Mouse (Mus musculus) kidney, embryonic 15.5 days (tissue): ENCODE measurements around the gene Mucl3. TPM values are rescaled to one million over a fixed set of nuclear protein-coding genes. Genes with fewer than 3 reads are reported as not detected.

Experiments used
- ATAC-seq: fragments of 200-750 bp; cut with Nextera tagmentation; replicated peaks from 2 replicates; pipeline ENCODE4 v1.8.0; 2017; ENCODE audit warnings: moderate TSS enrichment; ENCODE audit not compliant: low FRiP score
- H3K27ac ChIP-seq: fragments of 300-500 bp; sonication (generic); 2 replicates; pipeline ENCODE4 v1.5.1; 2015; ENCODE audit warnings: mild to moderate bottlenecking, inconsistent platforms
- H3K27me3 ChIP-seq: fragments of 300-500 bp; sonication (generic); 2 replicates; pipeline ENCODE4 v1.6.1; 2015; ENCODE audit warnings: inconsistent platforms
- H3K36me3 ChIP-seq: fragments of 300-500 bp; sonication (generic); 2 replicates; pipeline ENCODE4 v1.6.1; 2015; ENCODE audit warnings: inconsistent platforms
- H3K4me1 ChIP-seq: fragments of 300-500 bp; sonication (generic); 2 replicates; pipeline ENCODE4 v1.6.1; 2015; ENCODE audit warnings: inconsistent platforms
- H3K4me2 ChIP-seq: fragments of 300-500 bp; sonication (generic); 2 replicates; pipeline ENCODE4 v1.6.1; 2015; ENCODE audit warnings: moderate library complexity, mild to moderate bottlenecking, inconsistent platforms
- H3K4me3 ChIP-seq: fragments of 300-500 bp; sonication (generic); replicated peaks from 2 replicates; pipeline ENCODE4 v1.5.1; 2015; ENCODE audit warnings: mild to moderate bottlenecking, inconsistent platforms
- H3K9ac ChIP-seq: fragments of 300-500 bp; sonication (generic); 2 replicates; pipeline ENCODE4 v1.6.1; 2015; ENCODE audit warnings: mild to moderate bottlenecking, inconsistent platforms
- H3K9me3 ChIP-seq: fragments of 300-500 bp; sonication (generic); replicated peaks from 2 replicates; pipeline ENCODE4 v1.6.1; 2016; ENCODE audit warnings: inconsistent platforms
- WGBS: fragments of 180-500 bp; shearing (Covaris S2); methylation state at CpG from one replicate; pipeline ENCODE4 v1.1.7; 2015; ENCODE audit warnings: mixed read lengths; 5-methylcytosine and 5-hydroxymethylcytosine counted together
- polyA plus RNA-seq: library from polyadenylated mRNA; unstranded; fragments of >200 nt; fragmentation: Nextera tagmentation; extraction: Ambion mirVana; gene quantifications from 2 replicates; pipeline ENCODE4 v1.2.1, GENCODE M21; 2015

Mucl3 gene
- polyA plus RNA-seq, 1 experiment from 2014 or later, result 0.26 TPM

- H3K9ac ChIP-seq, result no peak overlapping the region
- no peak overlapping the region for H3K4me2 ChIP-seq
- WGBS, result 92% methylated on average over 9 of the region's 9 CpGs
- H3K27ac ChIP-seq, result no peak overlapping the region
- no peaks in the 10 kb centered on the region for H3K27me3 ChIP-seq
- H3K9me3 ChIP-seq, result no peaks in the 10 kb centered on the region
- peaks cover 28% of the 10 kb centered on the region; the same call in 1 of the 2 replicates for H3K36me3 ChIP-seq
- ATAC-seq, result no peak
- H3K4me1 ChIP-seq, result peaks cover 32% of the 10 kb centered on the region
- no peak overlapping the region for H3K4me3 ChIP-seq
These were observed 26.2 kb upstream of the Mucl3 start for GRCm38 (mm10) chr17:35669731-35670130.

- peaks cover 47% of the 10 kb centered on the region for H3K36me3 ChIP-seq
- WGBS, result under 1% methylated on average over 61 of the region's 61 CpGs
- no peaks in the 10 kb centered on the region for H3K9me3 ChIP-seq
- H3K27ac ChIP-seq, result peak within 1 kb of the TSS; percentile 90
- H3K9ac ChIP-seq, result peak within 1 kb of the TSS; percentile 88
- H3K4me3 ChIP-seq, result peak within 1 kb of the TSS; percentile 82
- peak; percentile 84 for ATAC-seq
- H3K4me1 ChIP-seq, result peaks cover 24% of the 10 kb centered on the region
- no peaks in the 10 kb centered on the region for H3K27me3 ChIP-seq
- H3K4me2 ChIP-seq, result peak within 1 kb of the TSS; percentile 91
These were observed 24.0 kb upstream of the Mucl3 start, which contains the start of gene Vars2 for GRCm38 (mm10) chr17:35667334-35668065. Vars2 (minus strand) TSS chr17:35667592.

DNA sequence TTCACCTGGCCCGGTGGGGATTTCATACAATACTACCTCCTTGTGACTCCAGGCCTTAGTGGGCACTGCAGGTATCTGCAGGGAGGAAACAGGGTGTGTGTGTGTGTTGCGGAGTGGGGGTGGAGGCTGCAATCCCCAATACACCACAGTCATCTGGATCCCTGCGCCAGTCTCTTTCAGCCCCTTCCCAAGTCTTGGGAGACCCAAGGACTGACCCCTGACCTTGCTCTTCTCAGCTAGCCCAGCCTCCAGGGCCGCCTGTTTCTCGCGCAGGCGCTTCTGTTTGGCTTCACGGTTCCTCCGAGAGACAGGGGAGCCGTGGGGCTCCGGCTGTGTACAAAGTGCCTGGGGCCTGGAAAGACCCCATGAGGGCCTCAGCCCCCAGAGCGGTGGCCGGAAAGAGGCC lies 23.4 kb upstream of the Mucl3 start:
- Histone ChIP-seq H3K4me2 (peak overlapping the region; percentile 91), H3K36me3 (peaks cover 49% of the 10 kb centered on the region), H3K4me3 (peak overlapping the region; percentile 82), H3K9me3 (no peaks in the 10 kb centered on the region), H3K9ac (peak overlapping the region; percentile 88), H3K27ac (peak overlapping the region; percentile 90), H3K4me1 (peaks cover 21% of the 10 kb centered on the region), H3K27me3 (no peaks in the 10 kb centered on the region)
- peak; percentile 70 for ATAC-seq
- WGBS, result 1% methylated on average over 13 of the region's 13 CpGs

- peak overlapping the region; percentile 14; the same call in 1 of the 2 replicates for H3K4me2 ChIP-seq
These were observed 22.5 kb upstream of the Mucl3 start for GRCm38 (mm10) chr17:35665957-35666515.

DNA sequence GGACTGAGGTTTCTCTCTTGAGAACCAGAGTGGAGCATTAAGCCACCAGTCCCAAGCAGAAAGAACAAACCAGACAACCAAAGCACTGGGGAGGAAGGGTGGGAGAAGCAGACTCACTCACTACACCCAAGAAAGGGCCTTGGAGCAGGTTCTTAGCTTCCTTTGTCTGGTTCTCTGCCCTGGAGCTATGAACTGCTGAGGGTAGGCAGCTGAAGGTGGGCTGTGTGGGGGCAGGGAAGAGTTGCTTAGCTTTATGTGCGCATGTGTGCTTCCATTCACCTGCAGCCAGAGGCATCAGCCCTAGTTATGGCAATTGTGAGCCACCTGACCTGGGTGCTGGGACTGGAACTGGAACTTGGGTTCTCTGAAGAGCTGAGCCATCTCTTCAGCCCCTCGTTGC lies 9.6 kb upstream of the Mucl3 start:
- 86% methylated on average over 2 of the region's 2 CpGs for WGBS
- Histone ChIP-seq H3K4me1 (peaks cover 26% of the 10 kb centered on the region), H3K4me3 (no peak overlapping the region), H3K9ac (no peak overlapping the region), H3K9me3 (no peaks in the 10 kb centered on the region), H3K27me3 (no peaks in the 10 kb centered on the region), H3K36me3 (peaks cover 35% of the 10 kb centered on the region), H3K4me2 (no peak overlapping the region), H3K27ac (peak overlapping the region; percentile 59)
- no peak for ATAC-seq

More at GRCm38 (mm10) chr17:35665957-35666515, 22.5 kb upstream of the Mucl3 start:
- H3K27ac ChIP-seq, result no peak overlapping the region
- no peaks in the 10 kb centered on the region for H3K9me3 ChIP-seq
- H3K9ac ChIP-seq, result peak overlapping the region; percentile 17; the same call in 1 of the 2 replicates
- H3K36me3 ChIP-seq, result peaks cover 55% of the 10 kb centered on the region
- no peaks in the 10 kb centered on the region for H3K27me3 ChIP-seq
- ATAC-seq, result peak; percentile 18; the same call in 1 of the 2 replicates
- peak overlapping the region; percentile 82; the same call in 1 of the 2 replicates for H3K4me3 ChIP-seq
- peaks cover 21% of the 10 kb centered on the region for H3K4me1 ChIP-seq
- 77% methylated on average over 17 of the region's 17 CpGs for WGBS

- Histone ChIP-seq H3K36me3 (no peaks in the 10 kb centered on the region), H3K27ac (peak overlapping the region; percentile 85), H3K4me1 (peaks cover 26% of the 10 kb centered on the region), H3K9ac (no peak overlapping the region), H3K27me3 (no peaks in the 10 kb centered on the region), H3K9me3 (no peaks in the 10 kb centered on the region), H3K4me2 (no peak overlapping the region), H3K4me3 (no peak overlapping the region)
- WGBS, result 53% methylated on average over 2 of the region's 2 CpGs
- peak; percentile 69 for ATAC-seq
These were observed 5.9 kb upstream of the Mucl3 start for GRCm38 (mm10) chr17:35649429-35649828.

DNA sequence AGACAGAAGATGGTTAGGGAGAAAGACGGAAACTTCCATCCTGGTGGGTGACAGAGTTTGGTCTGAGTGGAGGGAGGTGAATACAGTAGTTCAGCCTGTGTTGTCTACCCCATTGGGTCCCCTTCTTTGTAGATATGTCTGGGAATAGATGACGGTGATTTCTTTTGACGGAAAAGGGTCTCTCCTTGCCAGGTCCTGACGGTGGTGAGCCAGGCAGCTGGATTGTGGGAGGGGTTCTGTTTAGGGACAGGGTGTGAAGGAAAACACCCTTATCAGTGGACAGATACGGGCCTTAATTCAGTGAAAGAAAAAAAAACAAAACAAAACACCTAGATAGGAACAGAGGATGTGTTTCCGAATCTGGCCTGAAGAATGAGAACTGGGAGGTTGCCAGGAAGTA lies 4.1 kb downstream of the Mucl3 start:
- Histone ChIP-seq H3K4me3 (no peak overlapping the region), H3K27me3 (0 out of 2 replicates have a peak, but pooled peaks cover 12% of the 10 kb centered on the region), H3K4me2 (0 out of 2 replicates have a peak overlapping the region, but pooled peaks have one; percentile 32), H3K4me1 (0 out of 2 replicates have a peak, but pooled peaks cover 3% of the 10 kb centered on the region), H3K9me3 (no peaks in the 10 kb centered on the region), H3K36me3 (no peaks in the 10 kb centered on the region), H3K27ac (peak overlapping the region; percentile 29; the same call in 1 of the 2 replicates), H3K9ac (no peak overlapping the region)
- 72% methylated on average over 6 of the region's 6 CpGs for WGBS
- no peak for ATAC-seq

GRCm38 (mm10) chr17:35638475-35639190 lies 4.9 kb downstream of the Mucl3 start:
- H3K27me3 ChIP-seq, result 0 out of 2 replicates have a peak, but pooled peaks cover 12% of the 10 kb centered on the region
- no peaks in the 10 kb centered on the region for H3K36me3 ChIP-seq
- peaks cover 8% of the 10 kb centered on the region; the same call in 1 of the 2 replicates for H3K4me1 ChIP-seq
- peak; percentile 63 for ATAC-seq
- H3K27ac ChIP-seq, result peak overlapping the region; percentile 29
- peak overlapping the region; percentile 50 for H3K4me2 ChIP-seq
- 23% methylated on average over 14 of the region's 14 CpGs for WGBS
- H3K9ac ChIP-seq, result no peak overlapping the region
- no peaks in the 10 kb centered on the region for H3K9me3 ChIP-seq
- no peak overlapping the region for H3K4me3 ChIP-seq

- 52% methylated on average over 5 of the region's 5 CpGs for WGBS
- H3K4me2 ChIP-seq, result no peak overlapping the region; the same call in 1 of the 2 replicates
- no peak overlapping the region for H3K4me3 ChIP-seq
- H3K9ac ChIP-seq, result no peak overlapping the region
- no peaks in the 10 kb centered on the region for H3K36me3 ChIP-seq
- 0 out of 2 replicates have a peak, but pooled peaks cover 12% of the 10 kb centered on the region for H3K27me3 ChIP-seq
- H3K9me3 ChIP-seq, result no peaks in the 10 kb centered on the region
- ATAC-seq, result no peak; the same call in 1 of the 2 replicates
- no peak overlapping the region for H3K27ac ChIP-seq
- peaks cover 8% of the 10 kb centered on the region; the same call in 1 of the 2 replicates for H3K4me1 ChIP-seq
These were observed 7.1 kb downstream of the Mucl3 start for GRCm38 (mm10) chr17:35636363-35636762.

DNA sequence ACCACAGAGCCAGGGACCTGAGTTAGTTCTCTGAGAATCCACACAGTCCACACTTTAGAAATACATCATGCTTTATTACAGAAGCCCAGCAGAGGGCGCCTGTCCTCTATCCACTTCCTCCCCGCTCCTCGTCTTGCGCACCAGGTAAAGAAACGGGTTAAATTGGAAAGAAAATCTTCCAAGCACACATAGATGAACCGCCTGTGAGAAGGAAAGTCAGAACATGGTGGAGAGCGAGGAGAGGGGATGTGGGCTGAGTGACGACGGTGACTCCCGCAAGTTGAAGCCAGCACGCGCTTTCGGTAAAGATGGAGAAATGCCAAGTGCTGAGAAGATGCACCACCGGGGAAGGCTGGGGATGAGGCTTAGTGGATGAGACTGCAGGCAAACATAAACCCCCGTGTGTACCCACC lies 7.8 kb downstream of the Mucl3 start:
- 0 out of 2 replicates have a peak, but pooled peaks cover 12% of the 10 kb centered on the region for H3K27me3 ChIP-seq
- H3K27ac ChIP-seq, result no peak overlapping the region
- H3K4me2 ChIP-seq, result peak overlapping the region; percentile 74
- WGBS, result 1% methylated on average over 15 of the region's 15 CpGs
- no peaks in the 10 kb centered on the region for H3K36me3 ChIP-seq
- no peaks in the 10 kb centered on the region for H3K9me3 ChIP-seq
- peak overlapping the region; percentile 9; the same call in 1 of the 2 replicates for H3K9ac ChIP-seq
- H3K4me3 ChIP-seq, result peak overlapping the region; percentile 42
- peak; percentile 23 for ATAC-seq
- peaks cover 8% of the 10 kb centered on the region; the same call in 1 of the 2 replicates for H3K4me1 ChIP-seq

- Histone ChIP-seq H3K4me1 (peaks cover 8% of the 10 kb centered on the region; the same call in 1 of the 2 replicates), H3K4me3 (no peak overlapping the region), H3K27ac (no peak overlapping the region), H3K9ac (no peak overlapping the region), H3K4me2 (no peak overlapping the region), H3K27me3 (0 out of 2 replicates have a peak, but pooled peaks cover 12% of the 10 kb centered on the region), H3K9me3 (no peaks in the 10 kb centered on the region), H3K36me3 (no peaks in the 10 kb centered on the region)
- no peak for ATAC-seq
- 83% methylated on average over 3 of the region's 3 CpGs for WGBS
These were observed 8.3 kb downstream of the Mucl3 start for GRCm38 (mm10) chr17:35635202-35635601.
